Mouse (Mus musculus): ENCODE measurements at regions not wholly inside any gene's neighbourhood (a gene's known extent, or its start where the extent isn't known, plus 50 kb on each side); places are given as distances from the start of the nearest gene placed in this dataset.
"Not testable (repeated sequence)": the region's sequence is repeated elsewhere in the genome, so short reads cannot be mapped to it uniquely, and the experiment has no call there.

DNA sequence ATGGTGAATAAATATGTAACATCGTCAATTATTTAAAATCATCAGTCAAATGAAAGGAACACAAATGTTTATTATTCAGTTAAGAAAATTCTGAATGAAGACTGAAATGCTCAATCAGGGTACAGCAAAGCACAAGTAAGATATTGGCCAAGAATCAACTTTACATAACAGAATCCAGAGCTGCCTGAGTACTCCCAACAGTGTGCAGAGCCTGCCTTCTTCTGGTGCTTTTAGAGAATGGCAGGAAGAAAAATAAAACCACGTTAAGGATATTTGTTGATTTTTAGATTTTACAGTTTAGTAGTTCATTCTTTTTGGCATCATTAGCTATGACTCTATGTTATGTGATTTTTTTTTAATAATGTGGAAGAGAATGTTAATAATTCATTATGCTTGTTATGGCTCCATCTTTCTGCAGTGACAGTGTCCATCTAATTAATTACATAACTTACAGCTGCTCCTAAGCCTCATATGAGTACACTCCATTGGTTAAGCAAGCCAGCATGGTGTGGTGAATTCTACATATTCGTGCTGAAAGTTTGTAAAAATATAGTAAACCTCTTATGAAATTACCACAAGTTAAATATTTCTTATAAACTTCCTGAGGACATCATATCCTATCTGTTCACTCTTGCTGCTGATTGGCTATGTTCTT is 579.0 kb downstream of the Kcna4 start:
- DNase-seq (ENCODE audit: extremely low read depth, insufficient read length, low spot score): no peak

DNA sequence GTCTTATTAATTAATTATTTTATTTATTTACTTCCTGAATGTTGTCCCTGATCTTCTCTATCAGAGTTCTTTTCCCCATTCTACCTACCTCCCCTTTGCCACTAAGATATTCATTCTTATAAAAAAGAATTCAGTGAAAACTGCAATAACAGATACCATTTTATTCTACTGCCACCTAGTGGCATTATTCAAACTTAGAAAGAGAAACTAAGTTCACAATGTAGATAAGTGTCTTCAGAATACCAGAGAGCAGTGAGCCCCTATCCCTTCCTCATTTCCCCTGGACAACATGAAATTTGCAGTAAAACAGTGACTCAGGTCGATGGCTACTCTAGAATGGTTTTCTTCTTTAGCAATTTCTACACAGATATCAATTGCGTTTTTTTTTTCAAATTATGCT is 589.2 kb downstream of the Kcna4 start:
- DNase-seq (ENCODE audit: extremely low read depth, insufficient read length, low spot score): no peak

DNA sequence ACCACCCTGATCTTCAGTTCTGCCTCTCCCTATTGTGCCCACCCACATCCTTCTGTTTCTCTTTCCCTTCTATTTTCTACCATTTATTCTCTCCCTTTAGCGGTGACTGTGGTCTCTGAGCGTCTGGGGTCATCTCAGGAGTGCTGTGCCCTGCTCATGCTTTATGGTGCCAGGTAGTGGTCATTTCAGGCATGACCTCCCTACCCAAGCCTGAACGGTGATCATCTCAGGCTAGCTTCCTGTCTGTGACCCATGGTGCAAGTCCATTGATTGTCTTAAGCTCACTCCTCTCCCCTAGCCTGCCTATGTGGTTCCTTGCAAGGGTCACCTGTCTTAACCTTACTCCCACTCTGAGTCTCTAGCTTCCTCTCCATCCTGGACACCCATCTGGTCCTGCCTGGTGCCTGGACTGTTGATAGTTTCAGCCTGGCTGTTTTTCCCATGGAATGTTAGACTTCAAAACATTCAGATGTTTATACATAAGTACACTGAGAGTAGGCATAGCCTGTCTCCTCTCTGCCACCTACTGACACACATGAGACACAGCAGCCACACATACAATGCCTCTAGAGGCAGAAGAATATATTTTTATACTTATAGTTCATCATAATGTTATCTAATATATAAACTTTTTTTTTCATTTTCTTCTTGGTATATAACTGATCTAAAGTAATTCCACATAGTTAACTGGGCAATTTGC is 595.8 kb downstream of the Kcna4 start:
- DNase-seq (ENCODE audit: extremely low read depth, insufficient read length, low spot score): no peak

DNA sequence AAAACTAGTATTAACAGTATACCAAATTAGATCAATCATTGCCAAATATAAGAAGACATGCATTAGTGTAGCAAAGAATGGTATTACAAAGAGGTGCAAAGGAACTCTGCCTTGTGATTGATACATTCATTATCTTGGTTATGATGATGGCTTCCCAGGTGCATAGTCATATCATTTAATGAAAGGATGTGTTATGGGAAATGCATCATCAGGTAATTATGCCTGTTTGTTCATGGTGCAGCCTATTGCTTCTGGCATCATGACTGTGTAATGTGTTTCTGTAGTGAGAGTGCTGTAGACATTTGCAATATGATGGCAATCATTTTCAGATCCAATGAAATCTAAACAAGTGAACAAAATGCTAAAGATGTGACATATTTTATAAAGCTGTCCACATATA is 597.8 kb downstream of the Kcna4 start:
- no peak for DNase-seq (ENCODE audit: extremely low read depth, insufficient read length, low spot score)

DNA sequence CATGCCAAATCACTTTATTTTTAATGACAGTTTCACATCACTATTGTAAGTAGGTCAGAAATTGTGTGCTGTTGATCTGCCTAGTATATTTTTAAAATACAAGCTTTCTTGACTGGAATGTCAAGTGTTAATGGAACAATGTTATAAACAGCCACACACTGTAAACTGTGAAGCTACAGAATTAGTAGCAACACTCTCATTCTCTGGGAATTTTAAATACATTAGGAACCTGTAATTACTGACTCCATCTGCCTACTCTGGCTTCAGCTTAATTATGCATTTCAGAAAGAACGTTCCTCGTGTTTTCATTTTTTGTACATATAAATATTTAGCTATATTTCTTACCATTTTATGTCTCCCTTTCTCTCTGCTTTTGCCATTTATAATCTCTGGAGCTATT is 634.7 kb downstream of the Kcna4 start:
- DNase-seq (ENCODE audit: extremely low read depth, insufficient read length, low spot score): no peak

DNA sequence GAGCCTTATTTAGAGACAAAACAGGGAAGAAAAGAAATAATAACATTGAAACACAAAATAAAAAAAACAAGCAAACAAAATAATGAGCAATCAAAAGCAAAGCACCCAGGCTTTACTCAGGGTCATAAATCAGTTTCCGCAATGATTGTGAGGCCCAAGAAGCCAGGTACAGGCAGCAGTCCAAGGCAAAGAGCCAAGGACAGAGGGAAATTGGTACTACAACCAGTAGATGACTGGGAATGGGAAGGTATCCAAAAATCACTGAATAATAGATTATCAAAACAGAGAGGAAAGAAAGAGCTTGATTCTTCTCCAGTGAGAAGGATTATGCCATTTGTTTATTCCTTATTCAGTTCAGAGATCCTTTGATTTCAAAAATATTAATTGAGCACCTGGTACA is 636.2 kb downstream of the Kcna4 start:
- DNase-seq (ENCODE audit: extremely low read depth, insufficient read length, low spot score): no peak

DNA sequence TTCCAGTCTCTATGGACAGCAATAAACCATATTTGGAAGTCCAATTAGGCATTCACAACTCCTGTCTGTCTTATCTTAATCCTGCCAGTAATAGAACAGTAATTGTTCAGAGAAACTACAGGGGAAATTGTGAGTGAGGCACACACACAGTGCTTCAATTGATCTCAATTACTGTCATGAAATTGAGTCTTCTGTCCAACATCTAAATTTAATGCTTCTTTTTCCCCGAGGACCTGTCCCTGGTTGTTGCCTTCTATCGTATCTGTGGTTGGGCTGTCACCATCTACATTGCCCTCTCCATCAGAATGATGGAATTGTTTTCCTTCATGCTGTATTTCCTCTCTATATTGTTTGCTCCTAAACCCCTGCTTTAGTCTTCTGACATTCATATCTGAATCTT is 644.9 kb downstream of the Kcna4 start:
- no peak for DNase-seq (ENCODE audit: extremely low read depth, insufficient read length, low spot score)

DNA sequence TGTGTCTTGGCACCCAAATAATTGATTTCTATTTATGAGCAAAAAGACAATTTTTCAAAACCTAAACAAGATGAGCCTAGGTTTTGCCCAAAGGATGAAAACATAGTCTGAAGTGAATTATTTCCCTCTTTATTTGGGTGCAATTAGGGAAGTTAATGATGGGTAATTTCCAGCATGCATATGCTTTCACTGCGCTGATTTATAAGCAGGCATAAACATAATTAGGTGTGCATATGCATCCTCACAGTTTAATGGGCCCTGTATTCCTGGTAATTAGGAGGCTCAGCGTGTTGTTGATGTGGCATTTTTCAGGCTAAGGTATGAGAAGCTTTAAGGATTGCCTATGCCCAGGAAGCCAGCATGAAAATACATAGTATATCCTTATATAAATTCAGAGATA is 645.3 kb downstream of the Kcna4 start:
- DNase-seq (ENCODE audit: extremely low read depth, insufficient read length, low spot score): no peak

DNA sequence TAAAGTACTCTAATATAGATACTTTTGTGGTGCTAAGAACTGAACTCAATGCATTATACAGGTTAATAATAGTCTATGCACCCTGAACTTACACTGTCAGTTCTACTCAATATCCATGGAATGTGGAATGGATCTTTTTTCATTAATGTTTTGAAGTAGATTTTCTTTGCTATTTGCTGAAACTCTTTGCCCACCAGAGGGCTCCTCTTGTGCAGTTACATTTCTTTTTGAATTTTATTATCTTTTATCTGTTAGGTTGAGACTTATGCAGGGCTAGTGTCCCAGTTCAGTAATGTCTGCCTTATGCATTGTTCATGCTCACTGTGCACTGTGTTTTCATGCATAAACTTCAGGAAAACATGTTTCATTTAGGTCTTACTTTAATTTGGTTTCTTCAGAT is 650.9 kb downstream of the Kcna4 start:
- no peak for DNase-seq (ENCODE audit: extremely low read depth, insufficient read length, low spot score)

DNA sequence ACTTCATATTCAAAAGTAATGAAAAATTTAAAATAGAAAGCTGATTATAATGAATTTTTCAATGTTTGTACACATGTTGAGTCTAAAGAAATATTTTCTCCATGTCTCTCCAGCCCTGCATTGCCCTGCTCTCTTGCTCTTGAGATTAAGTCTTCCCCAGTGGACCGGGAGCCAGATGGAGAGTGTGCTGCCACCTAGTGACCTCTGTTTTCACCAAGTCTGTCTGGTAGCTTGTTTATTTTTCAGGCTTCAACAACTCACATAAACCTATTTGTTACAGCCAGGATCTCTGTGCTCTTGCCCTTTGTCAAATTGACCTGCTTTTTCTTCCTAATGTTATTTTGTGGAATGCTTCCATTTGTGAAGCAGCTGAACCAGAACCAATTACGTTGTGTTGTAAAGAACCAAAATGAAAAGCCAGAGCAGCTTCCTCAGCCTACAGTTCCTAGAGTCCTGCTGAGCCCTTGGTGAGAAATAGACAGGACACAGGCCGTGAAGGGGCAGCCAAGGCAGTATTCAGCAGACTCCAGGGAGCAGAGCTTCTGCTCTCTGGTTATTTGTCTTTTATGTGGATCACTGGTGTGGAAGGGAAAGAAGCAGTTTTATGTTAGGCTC is 655.5 kb downstream of the Kcna4 start:
- no peak for DNase-seq (ENCODE audit: extremely low read depth, insufficient read length, low spot score)

DNA sequence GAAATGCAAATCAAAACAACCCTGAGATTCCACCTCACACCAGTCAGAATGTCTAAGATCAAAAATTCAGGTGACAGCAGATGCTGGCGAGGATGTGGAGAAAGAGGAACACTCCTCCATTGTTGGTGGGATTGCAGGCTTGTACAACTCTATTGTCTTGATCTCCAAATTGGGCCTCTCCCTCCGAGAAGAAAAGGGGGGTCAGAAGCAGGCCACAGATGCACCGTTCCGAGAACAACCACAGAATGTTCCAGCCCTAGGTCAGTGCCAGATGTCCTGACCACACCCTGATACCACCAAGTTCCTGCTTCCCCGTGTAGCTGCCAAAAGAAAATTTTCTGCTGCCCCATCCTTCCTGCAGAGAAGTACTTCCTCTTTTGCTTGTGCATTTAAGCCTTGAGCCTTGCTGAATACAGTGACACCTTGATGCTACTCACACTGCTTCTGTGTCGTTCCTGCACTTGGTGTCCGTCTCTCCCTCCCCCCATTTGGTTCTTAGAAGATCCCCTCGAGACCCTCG is 665.2 kb downstream of the Kcna4 start:
- not testable (repeated sequence) for DNase-seq (ENCODE audit: extremely low read depth, insufficient read length, low spot score)

DNA sequence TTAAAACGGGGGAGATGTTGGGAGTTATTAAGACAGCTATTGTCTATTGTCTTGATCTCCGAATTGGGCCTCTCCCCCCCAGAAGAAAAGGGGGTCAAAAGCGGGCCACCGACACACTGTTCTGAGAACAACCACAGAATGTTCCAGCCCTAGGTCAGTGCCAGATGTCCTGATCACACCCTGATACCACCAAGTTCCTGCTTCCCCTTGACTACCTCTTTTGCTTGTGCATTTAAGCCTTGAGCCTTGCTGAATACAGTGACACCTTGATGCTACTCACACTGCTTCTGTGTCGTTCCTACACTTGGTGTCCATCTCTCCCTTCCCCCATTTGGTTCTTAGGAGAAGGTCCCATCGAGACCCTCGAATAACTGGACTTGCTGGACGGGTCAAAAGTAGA is 673.5 kb downstream of the Kcna4 start:
- DNase-seq (ENCODE audit: extremely low read depth, insufficient read length, low spot score): not testable (repeated sequence)

DNA sequence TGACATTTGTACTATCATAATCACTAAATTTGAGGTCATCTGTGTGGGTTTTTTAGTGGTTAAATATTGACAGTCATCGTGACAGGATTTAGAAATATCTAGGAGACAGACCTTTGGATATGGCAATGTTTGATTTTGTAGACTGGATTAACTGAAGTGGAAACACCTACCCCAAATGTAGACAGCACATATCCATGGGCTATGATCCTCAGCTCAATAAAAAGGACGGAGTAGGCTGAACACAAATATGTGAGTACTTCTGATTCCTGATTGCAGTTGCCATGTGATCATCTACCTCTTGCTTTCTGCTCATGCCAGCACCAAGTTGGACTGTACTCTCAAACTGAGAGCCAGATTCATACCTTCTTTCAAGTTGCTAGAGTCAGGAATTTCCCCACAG is 674.4 kb downstream of the Kcna4 start:
- no peak for DNase-seq (ENCODE audit: extremely low read depth, insufficient read length, low spot score)

DNA sequence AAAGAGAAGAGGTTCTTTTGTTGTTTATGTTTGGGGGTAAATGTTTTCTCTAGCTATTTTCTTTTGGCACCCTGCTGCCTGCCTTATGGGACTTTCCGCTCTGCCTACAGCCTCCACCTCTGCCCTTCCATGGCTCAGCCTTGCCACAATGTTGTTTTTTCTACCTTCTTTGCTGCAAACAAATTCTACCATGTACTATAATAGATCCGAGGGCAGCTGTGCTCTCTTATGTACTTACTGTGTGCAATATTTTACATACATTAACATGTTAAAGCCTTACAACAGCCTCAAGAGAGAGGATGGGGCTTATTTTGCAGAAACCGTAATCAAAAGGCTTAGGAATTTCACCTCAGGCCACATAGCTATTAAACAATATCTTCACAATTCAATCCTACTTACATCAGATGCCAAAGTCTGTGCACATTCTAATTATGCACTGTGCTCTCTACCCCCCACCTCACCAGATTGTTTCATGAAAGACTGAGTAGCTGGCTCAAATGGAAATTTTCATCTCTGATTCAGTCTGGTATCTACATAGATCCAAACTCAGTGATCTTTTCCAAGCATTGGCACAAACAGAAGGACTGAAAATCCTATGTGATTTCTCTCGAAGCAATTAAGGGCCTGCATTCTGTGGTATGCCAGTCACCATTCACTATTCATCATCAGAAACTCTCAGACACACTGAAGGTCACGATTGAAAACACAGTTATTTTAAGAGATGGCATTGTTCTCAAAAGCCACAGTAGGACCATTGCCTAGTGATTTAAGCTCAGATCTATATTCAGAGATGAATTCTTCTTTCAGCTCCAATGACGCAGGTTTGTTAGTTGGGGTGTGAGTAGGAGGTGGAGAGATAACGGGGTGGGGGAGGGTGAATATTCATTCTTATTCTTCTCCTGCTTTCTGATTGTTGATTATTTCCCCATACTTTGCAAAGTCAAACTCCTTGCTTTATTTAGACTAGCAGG is 675.2 kb downstream of the Kcna4 start:
- DNase-seq (ENCODE audit: extremely low read depth, insufficient read length, low spot score): no peak

DNA sequence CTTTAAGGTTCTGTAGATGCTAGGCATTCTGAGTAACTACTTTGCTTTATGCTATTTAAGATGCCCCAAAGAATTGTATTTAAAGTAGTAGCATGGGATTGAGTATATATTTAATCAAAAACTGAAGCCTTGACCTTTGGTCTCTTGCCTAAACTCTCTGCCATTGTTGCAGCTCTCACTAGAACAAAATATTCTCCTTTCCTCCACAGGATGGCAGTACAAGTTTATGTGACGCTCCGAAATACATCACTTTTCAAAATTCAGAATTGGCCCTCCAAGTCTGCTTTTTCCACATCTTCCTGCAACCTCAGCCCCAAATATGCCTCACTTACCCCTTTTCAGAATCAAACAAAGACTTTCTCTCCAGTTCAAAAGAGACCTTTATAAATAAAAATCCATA is 678.1 kb downstream of the Kcna4 start:
- no peak for DNase-seq (ENCODE audit: extremely low read depth, insufficient read length, low spot score)

DNA sequence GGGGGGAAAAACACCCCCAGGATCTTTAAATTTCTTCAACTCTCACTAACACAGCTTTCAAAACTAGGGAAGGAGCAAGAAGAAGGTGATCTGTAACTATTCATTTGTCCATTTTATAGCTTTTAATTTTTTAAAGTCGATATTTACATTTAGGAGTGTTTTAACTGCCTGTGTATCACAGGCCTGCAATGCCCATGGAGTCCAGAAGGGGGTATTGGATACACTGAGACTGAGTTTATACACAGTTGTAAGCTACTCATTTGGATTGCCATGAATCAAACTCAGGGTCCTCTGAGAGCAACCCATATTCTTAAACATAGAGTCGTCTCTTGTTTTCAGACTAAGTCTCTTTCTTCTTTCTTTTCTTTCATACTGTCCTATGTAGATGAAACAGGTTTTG is 679.1 kb downstream of the Kcna4 start:
- no peak for DNase-seq (ENCODE audit: extremely low read depth, insufficient read length, low spot score)

DNA sequence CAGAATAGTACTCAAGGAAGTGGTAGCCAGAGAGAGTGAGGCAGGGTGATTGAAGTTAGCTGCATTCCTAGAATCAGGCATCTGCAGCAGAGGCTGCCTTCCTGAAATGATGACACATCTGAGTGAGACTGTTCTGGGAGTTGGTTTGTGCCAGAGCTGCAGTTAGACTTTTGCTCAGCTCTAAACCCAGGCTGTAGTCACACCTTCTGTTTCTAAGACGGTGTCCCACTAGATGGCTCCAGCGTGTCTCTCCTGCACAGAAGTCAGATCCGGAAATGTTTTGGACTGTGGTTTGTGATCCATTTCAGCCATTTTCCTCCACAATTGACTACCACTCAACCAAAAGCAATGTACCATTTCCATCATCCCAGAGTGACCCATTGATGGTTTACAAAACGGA is 683.1 kb downstream of the Kcna4 start:
- DNase-seq (ENCODE audit: extremely low read depth, insufficient read length, low spot score): no peak

DNA sequence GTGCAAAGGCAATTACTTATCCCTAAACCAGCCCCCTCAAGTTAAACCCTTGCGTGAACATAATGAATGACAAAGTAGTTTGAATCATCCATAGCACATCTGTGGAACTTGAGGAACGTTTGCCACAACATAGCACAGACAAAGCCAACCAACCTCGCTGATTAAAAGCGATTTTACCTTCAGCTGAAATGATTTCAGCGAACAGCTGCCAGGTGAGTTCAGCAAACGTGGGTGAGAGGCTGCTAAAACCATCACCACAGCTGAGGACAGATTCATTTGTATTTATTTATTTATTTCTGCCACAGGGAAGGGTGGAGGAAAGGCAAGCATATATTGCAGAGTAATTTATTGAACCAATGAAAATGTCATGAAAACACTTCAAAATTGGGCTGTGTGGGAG is 704.4 kb downstream of the Kcna4 start:
- DNase-seq (ENCODE audit: extremely low read depth, insufficient read length, low spot score): no peak

DNA sequence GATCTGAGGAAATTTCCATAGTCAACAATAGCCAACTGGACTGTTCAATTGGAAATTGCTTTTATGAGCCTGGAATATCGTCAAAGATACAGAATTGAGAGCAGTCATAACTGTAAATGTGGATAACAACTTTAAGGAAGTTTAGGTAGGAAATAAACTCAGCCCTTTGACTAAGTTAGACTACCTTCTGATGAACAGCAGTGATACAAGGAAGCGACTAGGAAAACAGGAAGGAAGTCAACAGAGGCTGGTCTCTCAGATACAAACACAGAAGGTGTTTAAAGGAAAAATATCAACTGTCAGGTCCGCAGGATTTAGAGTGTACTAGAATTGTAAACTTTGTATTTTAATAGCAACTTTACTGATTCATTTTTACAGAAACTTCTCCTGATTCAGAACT is 721.1 kb downstream of the Kcna4 start:
- no peak for DNase-seq (ENCODE audit: extremely low read depth, insufficient read length, low spot score)

DNA sequence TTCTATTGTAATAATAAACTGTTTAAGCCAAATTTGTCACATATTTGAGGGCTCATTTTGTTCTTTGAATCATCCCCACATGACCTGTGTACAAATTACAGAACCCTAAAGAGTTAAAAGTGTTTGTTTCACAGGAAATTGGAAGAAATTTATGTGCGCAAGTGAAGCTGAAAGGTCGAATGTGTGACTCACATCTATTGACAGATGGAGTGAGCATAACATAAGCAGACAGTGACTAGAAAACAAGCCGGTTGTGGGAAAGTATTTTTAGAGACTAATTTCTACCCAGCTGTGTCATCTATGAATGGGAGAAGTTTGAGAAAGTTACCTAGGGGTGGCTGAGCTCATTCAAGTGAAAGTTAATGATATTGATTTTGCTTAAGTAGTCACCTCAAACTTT is 732.8 kb downstream of the Kcna4 start:
- DNase-seq (ENCODE audit: extremely low read depth, insufficient read length, low spot score): no peak

DNA sequence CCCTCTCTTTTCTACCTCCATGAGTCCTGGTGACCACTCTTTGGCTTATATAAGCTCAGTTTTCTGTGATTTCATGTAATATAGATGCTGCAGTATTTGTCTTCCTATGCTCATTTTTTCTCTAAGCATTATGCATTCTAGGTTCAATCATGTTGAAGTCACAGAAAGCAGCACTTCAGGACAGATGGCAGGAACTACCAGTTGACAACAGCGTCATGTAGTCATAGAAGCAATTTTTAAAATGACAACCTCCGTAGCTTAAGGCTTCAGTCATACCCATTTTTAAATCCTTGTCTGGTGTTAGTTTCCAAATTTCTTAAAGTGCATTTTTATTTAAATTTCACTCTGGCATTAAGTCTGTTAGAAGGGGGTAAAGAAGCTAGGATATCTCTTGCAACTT is 740.2 kb downstream of the Kcna4 start:
- DNase-seq (ENCODE audit: extremely low read depth, insufficient read length, low spot score): no peak

All from 3134 (cell line).